Mouse (Mus musculus) gastrocnemius, adult 2 months (tissue): ENCODE results near the gene Unc50. TPM values are rescaled to one million over a fixed set of nuclear protein-coding genes. Genes with fewer than 3 reads are reported as not detected.
A peak's percentile ranks its signal among the peaks of the same experiment; 100 is the strongest.

Experiments
- DNase-seq: peaks from one replicate; pipeline ENCODE4 v3.0.0; 2022
- H3K27ac ChIP-seq: fragments of 200-600 bp; 2 replicates; pipeline ENCODE4 v1.8.1; 2022; ENCODE audit warnings: mild to moderate bottlenecking
- H3K4me3 ChIP-seq: fragments of 200-600 bp; 2 replicates; pipeline ENCODE4 v1.8.1; 2022; ENCODE audit warnings: mild to moderate bottlenecking, moderate library complexity
- CTCF ChIP-seq: fragments of 200-600 bp; IDR thresholded peaks from 2 replicates; pipeline ENCODE4 v1.8.1; 2022; ENCODE audit warnings: antibody characterized with exemption, mild to moderate bottlenecking, moderate library complexity
- intact Hi-C: fragments of 180-260 bp; cut with DNase I; formaldehyde crosslinking; loops from one replicate; pipeline ENCODE4 v1.15.1; 2025
- total RNA-seq, 2 experiments: library from RNA; stranded (reverse); gene quantifications; 2 replicates each; pipeline ENCODE4 v1.2.3; 2021

The Unc50 gene
- total RNA-seq, 2 experiments from 2014 or later = 14.2 to 16.6 TPM

DNA sequence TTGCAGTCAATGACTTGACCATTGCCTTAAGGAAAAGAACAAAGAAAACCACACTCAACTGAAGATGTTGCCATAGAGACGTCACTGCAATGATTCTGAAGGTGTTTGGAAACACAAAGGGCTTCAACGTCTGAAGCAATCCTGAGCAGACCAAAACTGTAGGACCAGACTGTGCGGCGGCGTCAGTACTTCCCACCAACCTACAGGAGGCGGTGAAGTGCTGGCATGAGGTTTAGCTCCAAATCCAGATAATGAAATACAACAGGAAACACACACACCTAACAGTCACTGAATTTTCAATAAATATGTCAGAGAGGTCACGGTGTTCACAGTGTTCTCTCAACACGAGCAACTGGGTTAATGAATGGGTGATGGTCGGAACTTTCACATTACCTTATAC lies 49.1 kb downstream of the Unc50 start:
- DNase-seq = no peak
- H3K4me3 ChIP-seq = no peak overlapping the region
- peak; percentile 53 for TF ChIP-seq CTCF
- intact Hi-C loops = no loop called here
- no peak overlapping the region for H3K27ac ChIP-seq

DNA sequence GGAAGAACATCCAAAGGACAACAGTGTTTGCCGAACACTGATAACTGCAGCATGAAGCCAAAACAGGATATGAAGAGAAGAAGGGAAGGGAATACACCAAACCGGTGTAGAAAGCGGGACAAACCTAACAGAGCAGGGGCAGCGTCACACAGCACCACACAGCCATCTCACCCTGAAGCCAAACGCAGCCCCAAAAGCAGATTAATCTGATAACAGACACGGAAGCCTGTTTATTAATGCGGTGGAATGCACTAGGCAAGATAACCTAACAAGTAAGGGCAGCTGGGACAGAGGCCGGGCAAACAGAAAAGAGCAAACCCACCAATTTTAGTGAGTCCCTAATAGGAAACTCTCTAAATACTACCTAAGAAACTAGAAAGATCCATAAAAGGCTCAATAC lies 49.8 kb downstream of the Unc50 start:
- TF ChIP-seq CTCF = no peak
- H3K27ac ChIP-seq = no peak overlapping the region
- no peak for DNase-seq
- intact Hi-C loops = no loop called here
- H3K4me3 ChIP-seq = no peak overlapping the region

DNA sequence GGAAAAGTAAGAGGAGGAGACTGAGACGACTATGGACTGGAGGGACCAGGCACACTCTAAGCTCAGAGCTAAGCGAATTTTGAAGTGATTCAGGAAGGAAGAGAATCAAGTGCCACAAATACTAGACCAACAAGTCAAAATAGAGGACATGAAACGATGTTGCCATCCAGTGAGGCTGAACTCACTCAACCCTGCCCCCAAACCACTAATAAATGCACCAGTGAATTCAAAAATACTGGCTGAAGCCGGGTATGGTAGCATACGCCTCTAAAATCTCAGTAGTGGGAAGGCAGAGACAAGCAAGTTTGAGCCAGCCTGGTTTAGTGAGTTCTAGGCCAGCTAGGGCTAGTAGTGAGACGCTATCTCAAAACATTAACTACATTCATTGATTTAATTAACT lies 50.8 kb downstream of the Unc50 start:
- DNase-seq = no peak
- intact Hi-C loops = no loop called here
- Histone ChIP-seq H3K27ac (no peak overlapping the region), H3K4me3 (no peak overlapping the region)
- no peak for TF ChIP-seq CTCF

DNA sequence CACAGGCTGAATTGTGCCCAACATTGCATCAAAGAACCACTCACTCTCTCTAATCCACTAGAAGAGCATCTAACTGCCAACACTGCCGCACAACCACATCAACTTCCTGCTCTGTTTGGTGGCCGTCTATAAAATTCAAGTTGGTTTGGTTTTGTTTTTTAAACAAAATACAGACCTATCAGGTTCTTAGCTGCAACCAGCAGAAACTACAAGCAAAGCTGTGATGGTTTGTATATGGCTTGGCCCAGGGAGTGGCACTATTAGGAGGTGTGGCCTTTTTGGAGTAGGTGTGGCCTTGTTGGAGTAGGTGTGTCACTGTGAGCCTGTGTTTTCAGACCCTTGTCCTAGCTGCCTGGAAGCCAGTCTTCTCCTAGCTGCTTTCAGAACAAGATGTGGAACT lies 51.4 kb downstream of the Unc50 start:
- intact Hi-C loops = no loop called here
- Histone ChIP-seq H3K4me3 (no peak overlapping the region), H3K27ac (no peak overlapping the region)
- no peak for DNase-seq
- TF ChIP-seq CTCF = no peak

DNA sequence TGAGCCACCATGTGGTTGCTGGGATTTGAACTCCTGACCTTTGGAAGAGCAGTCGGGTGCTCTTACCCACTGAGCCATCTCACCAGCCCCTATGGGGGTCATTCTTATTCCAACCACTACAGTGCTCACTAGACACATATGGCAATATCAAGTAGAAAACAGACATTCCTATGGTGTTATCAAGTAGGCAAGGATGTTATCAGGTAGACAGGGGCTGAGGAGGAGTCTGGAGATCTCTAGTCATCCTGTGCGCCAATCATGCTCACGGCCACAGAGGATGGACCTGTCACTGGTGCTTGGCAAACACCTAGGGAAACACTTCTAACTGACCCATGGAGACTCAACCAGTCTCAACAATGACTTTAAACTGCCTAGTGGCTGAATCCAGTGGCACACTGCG lies 54.7 kb downstream of the Unc50 start:
- intact Hi-C loops = no loop called here
- Histone ChIP-seq H3K27ac (no peak overlapping the region), H3K4me3 (no peak overlapping the region)
- no peak for DNase-seq
- TF ChIP-seq CTCF = no peak

DNA sequence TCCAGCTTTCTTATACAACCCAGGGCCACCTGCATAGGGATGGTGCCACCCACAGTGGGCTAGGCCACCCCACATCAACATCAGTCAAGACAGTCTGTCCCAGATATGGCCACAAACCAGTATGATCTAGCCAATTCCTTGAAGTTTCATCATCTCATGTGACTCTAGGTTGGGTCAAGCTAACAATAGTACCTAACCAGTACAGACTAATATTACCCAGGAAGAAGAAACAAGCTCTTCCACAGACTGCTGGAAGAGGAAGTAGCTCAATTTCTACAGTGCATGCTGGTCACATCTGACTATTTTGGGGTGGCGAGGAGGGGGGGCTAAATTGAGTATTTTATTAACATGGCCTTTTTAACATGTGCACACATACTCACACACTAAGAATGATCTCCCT lies 56.5 kb downstream of the Unc50 start:
- H3K4me3 ChIP-seq = no peak overlapping the region
- TF ChIP-seq CTCF = no peak
- intact Hi-C loops = no loop called here
- no peak for DNase-seq
- H3K27ac ChIP-seq = no peak overlapping the region

DNA sequence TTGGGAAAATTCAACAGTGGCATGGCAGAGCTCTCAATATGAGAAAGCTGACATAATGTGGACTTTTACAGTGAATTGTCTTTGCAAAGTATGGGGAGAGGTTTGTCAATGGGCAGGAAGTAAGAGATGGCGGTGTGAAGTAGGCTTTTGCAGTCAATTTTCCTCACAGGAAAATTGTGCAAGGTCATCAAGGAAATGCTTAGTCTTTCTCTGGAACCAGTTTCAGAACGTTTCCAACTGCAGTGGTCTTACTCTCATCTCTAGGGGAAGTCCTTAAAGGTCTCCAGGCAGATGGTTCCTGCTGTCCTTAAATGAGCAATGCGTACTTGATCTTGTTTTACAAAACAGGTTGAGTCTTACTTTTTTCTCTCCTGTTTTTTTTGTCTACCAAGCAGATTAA lies 57.1 kb downstream of the Unc50 start:
- TF ChIP-seq CTCF = no peak
- intact Hi-C loops = no loop called here
- no peak overlapping the region for H3K4me3 ChIP-seq
- DNase-seq = no peak
- H3K27ac ChIP-seq = no peak overlapping the region

DNA sequence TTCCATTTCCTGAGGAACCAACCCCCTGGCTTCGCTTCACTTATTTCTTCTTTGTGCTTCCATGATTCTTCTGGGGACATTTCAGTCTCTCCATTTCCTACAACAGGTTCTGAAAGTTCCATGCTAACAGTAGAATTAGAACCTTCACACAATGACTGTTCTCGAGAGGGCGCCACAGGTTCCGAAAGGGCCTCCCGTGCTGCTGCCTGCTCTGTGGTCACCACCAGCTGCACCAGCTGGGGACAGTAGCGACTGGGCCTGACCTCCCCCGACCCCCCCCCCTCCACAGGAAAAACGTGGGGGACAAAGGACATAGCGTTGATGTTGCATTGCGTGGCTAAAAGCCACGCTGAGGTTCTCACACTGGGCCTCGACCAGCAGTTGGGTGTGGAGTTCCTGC lies 58.6 kb downstream of the Unc50 start:
- TF ChIP-seq CTCF = no peak
- no peak overlapping the region for H3K27ac ChIP-seq
- intact Hi-C loops = no loop called here
- no peak overlapping the region for H3K4me3 ChIP-seq
- DNase-seq = no peak

Other genes starting within 250 kb of the Unc50 start
- under 1 TPM; 0.26 to 0.45 TPM for gene Cnga3, start 215.7 kb upstream of the Unc50 start, total RNA-seq
- 10 to 100 TPM; 18.0 to 19.5 TPM for gene Inpp4a, start 130.3 kb upstream of the Unc50 start, total RNA-seq
- gene Coa5, start within 50 bp of the Unc50 start, total RNA-seq = 10 to 100 TPM; 81.0 to 88.5 TPM
- gene Mgat4a, start 110.9 kb downstream of the Unc50 start, total RNA-seq = 1 to 10 TPM; 2.8 to 8.4 TPM